Mouse (Mus musculus) lung, postnatal 14 days (tissue): ENCODE data around the gene Zc3h12c.

Experiments
- DNase-seq: peaks from one replicate; pipeline ENCODE4 v3.0.0; 2021

Gene Zc3h12c

GRCm38 (mm10) chr9:52165076-52165705, 3.2 kb downstream of the Zc3h12c start:
- DNase-seq: no peak

DNA sequence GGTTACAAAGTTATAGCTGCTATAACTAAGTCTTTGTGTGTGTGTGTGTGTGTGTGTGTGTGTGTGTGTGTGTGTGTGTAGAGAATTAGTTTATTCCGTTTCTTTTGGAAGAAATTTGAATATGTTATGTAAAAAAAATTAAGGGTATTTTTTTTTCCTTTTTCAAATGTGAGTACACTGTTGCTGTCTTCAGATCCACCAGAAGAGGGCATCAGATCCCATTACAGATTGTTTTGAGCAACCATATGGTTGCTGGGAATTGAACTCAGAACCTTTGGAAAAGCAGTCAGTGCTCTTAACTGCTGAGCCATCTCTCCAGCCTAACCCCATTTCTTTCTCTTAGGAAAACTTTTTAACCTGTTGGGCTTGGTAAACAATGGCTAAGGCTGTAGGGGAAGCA, 7.9 kb downstream of the Zc3h12c start:
- DNase-seq: no peak

DNA sequence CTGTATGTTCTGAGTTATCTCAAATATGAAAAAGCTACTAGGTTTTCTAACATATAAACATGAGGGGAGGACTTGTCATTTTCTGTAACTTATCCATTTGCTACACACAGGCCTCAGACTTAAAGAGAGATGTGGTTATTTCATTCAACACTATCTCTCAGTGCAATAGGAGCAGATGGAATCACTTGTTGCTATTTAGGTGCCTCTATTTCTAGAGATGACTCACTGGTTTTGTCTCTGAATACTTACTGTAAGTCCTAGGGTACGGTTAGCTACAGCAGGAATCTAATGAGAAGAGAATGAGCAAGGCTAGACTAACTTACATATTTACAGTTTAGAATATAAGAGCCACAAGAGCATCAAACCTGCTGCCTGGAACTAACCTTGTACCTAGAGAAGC, 9.8 kb downstream of the Zc3h12c start:
- no peak for DNase-seq

- DNase-seq: no peak
Measured at GRCm38 (mm10) chr9:52155417-52155816, 13.0 kb downstream of the Zc3h12c start.

- no peak for DNase-seq
Measured at GRCm38 (mm10) chr9:52154253-52154652, 14.1 kb downstream of the Zc3h12c start.

- no peak for DNase-seq
Measured at GRCm38 (mm10) chr9:52152076-52152826, 16.1 kb downstream of the Zc3h12c start.

DNA sequence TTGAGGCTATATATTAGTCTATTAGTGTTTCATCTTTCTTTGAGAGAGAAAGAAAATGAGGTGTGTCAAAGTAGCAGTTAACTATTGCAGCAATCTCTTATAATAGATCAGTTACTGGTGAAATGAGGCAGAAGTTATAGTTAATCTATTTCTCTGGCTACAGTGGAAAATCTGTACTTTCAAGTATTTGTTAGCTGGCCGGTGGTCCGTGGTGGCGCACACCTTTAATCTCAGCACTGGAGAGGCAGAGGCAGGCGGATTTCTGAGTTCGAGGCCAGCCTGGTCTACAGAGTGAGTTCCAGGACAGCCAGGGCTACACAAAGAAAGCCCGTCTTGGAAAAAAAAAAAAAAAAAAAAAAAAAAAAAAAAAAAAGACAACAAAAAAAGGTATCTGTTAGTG, 18.6 kb downstream of the Zc3h12c start:
- DNase-seq: no peak

GRCm38 (mm10) chr9:52149286-52149685, 19.1 kb downstream of the Zc3h12c start:
- DNase-seq: no peak

- no peak for DNase-seq
Measured at GRCm38 (mm10) chr9:52148831-52149230, 19.5 kb downstream of the Zc3h12c start.

DNA sequence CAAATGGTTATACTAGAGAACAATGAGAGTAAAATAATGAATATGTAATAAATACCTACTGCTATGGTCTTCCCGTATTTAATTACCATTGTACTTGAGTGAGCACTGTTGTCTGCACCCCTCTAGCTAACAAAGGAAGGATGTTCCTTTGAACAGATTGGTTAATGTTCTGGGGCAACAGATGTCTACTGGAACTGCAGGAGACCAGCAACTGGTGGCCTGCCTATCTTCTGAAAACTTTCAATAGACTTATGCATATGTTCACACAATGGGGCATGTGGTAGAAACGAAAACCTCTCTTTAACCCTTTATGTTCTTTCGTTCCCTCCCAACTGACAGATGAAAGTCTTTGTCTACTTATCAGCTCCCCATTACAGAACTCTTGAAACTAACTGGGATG, 20.1 kb downstream of the Zc3h12c start:
- no peak for DNase-seq

- no peak for DNase-seq
Measured at GRCm38 (mm10) chr9:52146241-52146640, 22.1 kb downstream of the Zc3h12c start.

- no peak for DNase-seq
Measured at GRCm38 (mm10) chr9:52132771-52133170, 35.6 kb downstream of the Zc3h12c start.

GRCm38 (mm10) chr9:52130348-52130747, 38.0 kb downstream of the Zc3h12c start:
- peak; percentile 34 for DNase-seq

DNA sequence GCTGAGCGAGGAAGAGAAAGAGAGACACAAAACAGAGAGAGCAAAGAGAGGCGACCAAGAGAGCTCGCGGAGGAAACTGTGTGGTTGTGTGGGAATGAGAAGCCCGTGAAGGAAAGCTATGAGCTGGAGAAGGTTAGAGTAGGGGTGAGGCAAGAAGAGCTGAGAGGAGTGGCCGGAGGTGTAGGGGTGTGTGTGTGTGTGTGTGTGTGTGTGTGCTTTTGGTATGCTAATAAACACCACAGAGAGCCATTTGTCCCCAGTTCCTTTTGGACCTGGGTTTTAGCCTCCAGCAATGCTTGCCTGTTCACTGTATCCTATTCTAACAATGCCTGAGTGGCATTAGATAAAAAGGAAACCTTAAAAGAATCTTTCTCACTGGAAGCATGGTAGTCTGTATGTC, 43.1 kb downstream of the Zc3h12c start:
- no peak for DNase-seq

GRCm38 (mm10) chr9:52119212-52119611, 49.2 kb downstream of the Zc3h12c start:
- DNase-seq: no peak

DNA sequence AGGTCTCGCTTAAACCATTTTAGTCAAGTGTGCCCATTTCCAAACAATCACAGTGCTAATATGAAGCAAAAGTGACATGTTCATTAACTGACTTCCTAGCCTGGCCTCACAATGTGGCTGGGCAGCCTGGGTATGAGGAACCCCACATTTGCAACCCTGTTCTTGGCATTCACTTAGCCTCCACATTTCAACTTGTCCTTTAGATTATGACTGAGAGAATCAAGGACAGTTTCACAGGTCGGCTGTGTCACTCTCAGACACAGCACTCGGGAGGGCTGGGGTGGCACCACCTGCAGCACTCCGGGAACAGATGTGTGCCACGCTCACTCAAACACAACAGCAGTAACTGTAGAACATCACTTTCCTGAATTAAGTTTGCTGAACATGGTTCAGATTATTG, 55.3 kb downstream of the Zc3h12c start:
- DNase-seq: no peak

- DNase-seq: no peak
Measured at GRCm38 (mm10) chr9:52110738-52111137, 57.6 kb downstream of the Zc3h12c start.

DNA sequence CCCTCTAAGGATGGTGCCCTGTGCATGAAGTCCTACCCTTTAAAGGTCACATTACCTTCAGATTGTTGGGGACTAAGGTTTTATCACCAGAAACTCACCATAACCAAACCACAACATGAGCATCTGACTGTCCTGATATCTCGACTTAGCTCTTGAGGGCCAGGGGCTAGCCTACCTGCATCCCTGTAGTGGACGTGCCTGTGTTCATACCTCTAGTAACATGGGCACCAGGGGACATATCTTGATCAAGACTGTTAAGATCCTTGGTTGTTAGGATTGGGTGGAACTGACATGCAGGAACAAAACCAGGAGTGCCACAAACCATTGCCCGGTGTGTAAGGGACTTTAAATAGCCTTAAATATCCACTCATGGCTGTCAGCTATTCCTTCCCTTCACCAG, 61.2 kb downstream of the Zc3h12c start:
- DNase-seq: no peak

DNA sequence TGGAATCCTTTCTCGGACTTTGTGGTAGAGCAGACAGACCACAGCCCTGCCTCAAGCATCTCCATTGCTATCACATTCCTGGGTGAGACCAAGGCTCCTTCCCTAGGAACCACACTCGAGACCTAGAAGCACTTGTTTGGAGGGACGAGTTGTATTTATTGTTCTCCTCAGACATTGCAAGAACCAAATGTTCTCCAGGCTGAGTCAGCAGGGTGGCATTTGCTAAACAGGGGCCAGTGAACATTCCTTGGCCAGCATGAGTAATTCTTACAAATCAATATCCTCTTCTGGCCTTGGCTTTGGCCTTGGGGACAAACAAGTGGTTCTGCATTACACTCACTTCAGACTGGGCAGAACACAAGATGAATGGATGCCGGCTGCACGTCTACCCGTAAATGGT, 62.9 kb downstream of the Zc3h12c start:
- DNase-seq: no peak

DNA sequence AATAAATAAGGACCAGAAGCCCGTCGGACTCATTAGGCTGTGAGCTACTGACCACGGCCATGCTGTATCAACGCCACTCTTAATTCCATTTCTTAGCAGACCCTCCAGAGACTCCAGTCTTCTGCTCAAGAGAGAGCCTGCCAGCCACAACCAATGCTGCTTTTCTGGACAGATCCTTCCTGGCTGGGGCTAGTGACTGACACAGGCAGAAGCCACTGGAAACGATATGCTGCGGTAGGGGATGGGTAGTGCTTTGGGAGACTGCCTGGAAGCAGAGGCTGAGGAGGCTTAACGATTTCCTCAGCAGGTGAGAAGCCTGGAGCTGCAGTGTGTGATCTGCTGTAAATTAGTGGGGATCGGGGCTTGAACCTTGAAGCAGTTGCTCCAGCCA, 64.2 kb downstream of the Zc3h12c start:
- DNase-seq: no peak

GRCm38 (mm10) chr9:52103448-52104224, 64.7 kb downstream of the Zc3h12c start:
- no peak for DNase-seq

DNA sequence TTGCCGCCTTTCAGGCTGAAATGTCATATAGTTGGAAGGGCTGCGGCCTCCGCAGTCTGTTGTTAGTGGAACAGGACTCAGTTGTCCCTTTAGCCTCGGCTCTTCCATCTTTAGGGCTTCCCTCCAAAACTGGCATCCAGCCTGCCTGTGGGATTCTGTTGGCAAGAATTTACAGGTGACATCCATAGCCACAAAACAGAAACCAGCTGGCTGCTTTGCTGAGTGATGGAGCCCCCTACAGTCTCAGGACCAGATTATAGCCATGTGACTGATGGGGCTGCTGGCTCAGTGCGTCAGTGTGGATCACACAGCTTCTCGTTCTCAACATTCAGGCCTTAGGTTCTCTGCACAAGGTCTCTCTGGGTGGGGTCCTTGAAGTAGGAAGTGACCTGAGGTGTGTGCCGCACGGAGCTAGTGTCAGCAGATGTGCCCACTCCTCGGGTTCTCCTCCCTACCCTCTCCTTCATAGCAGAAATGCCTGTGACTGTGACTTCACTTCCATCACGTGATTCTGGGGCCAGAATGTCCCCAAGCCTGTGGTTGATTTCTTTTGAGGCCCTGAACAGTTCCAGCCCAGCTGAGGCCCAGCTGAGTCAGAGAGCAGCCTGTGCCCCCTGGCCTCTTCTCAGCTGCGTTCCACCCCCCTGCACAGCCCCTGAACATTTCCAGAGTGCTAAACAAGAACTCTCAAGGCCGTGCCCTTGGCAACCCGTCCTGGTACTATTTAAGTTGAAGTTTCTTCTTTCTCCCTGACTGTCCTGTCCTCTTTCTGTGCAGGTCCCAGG, 66.1 kb downstream of the Zc3h12c start:
- DNase-seq: no peak

- no peak for DNase-seq
Measured at GRCm38 (mm10) chr9:52100426-52100825, 67.9 kb downstream of the Zc3h12c start.
